Mouse (Mus musculus) ovary, postnatal 10 days (tissue): ENCODE measurements around the gene Rundc3a.
"Not testable (repeated sequence)": the region's sequence is repeated elsewhere in the genome, so short reads cannot be mapped to it uniquely, and the experiment has no call there.

Experiments used
- DNase-seq: peaks from one replicate; pipeline ENCODE4 v3.0.0; 2022; ENCODE audit warnings: low spot score

The Rundc3a gene

DNA sequence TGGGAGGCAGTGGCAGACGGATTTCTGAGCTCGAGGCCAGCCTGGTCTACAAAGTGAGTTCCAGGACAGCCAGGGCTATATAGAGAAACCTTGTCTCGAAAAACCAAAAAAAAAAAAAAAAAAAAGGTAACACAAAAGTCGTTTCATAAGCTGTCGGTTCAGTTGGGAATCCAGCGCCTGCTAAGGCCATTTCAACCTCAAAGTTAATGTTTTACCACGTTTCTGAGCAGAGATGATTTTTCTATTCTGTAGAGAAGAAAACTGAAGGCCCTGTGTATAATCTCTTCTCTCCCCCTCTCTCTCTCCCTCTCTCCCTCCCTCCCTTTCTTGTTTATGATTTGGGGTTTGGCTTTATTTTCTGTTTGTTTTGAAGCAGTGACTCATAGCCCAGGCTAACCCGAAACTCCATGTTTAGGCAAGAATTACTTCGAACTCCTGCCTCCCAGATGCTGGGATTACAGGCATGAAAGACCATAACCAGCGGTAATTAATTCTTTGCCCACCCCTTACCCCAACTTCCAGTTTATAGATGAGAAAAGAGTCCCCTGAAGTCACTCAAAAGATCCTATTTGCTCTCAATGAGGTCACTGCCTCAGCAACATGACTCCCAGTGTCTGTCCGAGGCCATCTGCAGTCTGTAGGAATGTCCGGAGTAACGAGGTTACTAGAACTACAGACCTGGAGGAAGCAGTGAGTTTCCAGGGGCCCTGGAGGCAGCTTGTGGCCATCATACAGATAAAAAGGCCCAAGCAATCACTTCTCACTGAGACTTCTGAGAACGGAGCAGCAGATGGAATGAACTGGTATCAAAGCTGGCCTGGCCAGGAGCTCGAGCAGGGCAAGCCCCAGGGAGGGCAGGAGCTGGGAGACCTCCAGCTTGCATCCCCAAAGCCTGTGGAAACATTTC lies 15.9 kb downstream of the Rundc3a start:
- DNase-seq, result no peak

- no peak for DNase-seq
Measured at GRCm38 (mm10) chr11:102409795-102410330, 16.7 kb downstream of the Rundc3a start.

- not testable (repeated sequence) for DNase-seq
Measured at GRCm38 (mm10) chr11:102410345-102410744, 17.1 kb downstream of the Rundc3a start.

GRCm38 (mm10) chr11:102411061-102411460 lies 17.9 kb downstream of the Rundc3a start:
- DNase-seq, result no peak

DNA sequence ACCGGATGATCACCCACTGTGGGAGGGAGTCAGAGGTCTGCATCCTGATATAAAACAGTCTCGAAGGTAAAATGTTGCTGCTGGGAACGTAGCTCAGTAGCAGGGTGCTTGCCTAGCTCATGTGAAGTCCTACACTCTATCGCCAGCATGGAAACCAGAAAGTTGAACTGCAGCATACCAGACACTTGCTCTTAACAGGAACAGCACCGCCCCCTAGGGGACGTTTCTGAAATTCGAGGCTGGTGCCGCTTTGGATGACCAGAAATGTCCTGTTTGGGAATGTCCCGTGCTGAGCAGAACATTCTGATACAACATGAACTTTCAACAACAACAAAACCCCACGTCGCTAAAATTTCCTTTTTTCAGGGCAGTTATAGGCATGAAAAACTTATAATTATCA lies 18.5 kb downstream of the Rundc3a start:
- peak; percentile 83 for DNase-seq

DNA sequence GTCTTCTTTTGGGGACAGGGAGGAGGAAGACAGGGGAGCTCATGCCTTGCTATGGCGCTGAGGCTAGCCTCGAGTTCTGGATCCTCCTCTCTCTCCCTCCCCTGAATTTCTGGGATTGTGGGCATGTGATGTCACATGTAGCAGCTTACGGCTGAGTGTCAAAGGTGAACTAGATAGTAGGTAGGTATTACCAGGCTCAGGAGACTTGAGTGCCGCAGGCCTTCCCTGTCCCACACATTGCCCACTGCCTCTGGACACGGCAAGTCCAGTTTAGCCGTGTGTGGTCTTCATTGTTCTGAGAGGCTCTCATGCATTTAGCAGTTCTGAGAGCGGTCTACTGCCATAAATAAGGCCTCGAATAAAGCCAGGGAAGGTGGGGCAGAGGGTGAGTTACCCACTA lies 19.9 kb downstream of the Rundc3a start:
- no peak for DNase-seq

GRCm38 (mm10) chr11:102415034-102415802 lies 22.0 kb downstream of the Rundc3a start:
- DNase-seq, result no peak

GRCm38 (mm10) chr11:102417160-102417559 lies 24.0 kb downstream of the Rundc3a start:
- DNase-seq, result no peak

DNA sequence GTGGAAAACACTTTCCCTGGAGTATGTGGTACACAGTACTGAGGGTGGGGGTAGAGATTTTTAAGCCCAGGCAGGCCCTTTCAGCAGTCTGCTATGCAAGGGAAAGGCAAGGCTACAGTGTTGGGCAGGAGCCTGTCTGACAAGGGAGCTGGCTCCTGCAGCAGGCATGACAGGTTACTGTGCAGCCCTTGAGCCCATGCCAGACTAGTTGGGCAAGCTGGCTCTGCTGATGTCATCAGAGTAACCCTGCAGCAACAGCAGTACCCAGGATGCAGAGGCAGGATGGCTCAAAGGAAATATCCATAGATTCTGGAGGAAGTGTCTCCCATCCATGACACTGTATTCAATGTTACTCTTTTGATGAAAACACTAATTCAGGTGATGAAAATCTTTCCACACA lies 25.7 kb downstream of the Rundc3a start:
- no peak for DNase-seq

GRCm38 (mm10) chr11:102421559-102421958 lies 28.4 kb downstream of the Rundc3a start:
- no peak for DNase-seq

DNA sequence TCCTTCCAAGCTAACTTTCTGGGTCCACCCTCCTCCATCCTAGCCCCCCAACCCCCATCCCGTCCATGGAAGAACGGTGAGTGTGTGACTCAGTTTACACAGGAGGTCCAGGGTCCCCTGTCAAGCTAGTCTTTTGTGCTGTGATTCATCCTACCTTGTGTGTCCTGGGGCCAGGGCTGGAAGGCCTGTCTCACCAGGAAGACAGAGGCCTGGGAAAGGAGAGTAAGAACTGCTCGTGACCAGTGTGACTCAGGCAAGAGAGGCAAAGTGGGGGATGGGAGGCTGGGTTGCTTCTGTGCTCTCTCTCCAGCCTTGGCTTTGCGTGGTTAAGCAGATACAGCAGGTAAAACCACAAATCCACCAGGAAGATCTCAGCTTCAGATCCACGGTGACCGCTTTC lies 31.5 kb downstream of the Rundc3a start:
- no peak for DNase-seq

DNA sequence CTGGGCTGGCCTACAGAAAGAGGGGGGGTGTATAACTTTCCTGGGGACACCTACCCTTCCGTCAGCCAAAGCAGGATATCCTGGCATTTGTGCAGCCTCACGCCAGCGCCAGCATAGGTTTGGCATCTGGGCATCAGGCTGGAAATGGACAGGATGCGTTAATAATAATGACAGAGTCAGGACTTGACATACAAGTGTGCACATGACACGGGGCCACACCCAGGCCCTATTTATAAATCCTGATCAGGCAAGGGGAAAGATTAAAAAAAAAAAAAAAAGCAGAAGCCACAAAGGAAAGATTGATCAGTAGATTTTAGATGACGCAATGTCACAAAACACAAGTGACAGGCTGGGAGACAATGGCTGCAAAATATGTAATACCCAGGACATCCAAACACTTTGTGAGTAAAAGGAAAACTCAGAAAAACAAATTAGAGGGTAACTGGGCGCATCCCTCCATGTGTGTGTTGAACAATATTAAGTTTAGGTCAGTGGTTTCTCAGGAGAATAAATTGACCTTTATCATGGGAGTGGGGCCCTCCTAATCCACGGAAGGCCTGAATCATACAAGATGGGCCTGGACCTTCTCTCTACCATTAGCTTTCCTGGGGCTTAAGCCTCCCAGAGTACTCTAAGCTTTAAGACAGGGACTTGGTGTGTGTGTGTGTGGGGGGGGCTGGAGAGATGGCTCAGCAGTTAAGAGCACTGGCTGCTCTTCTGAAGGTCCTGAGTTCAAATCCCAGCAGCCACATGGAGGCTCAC lies 32.5 kb downstream of the Rundc3a start:
- DNase-seq, result no peak

DNA sequence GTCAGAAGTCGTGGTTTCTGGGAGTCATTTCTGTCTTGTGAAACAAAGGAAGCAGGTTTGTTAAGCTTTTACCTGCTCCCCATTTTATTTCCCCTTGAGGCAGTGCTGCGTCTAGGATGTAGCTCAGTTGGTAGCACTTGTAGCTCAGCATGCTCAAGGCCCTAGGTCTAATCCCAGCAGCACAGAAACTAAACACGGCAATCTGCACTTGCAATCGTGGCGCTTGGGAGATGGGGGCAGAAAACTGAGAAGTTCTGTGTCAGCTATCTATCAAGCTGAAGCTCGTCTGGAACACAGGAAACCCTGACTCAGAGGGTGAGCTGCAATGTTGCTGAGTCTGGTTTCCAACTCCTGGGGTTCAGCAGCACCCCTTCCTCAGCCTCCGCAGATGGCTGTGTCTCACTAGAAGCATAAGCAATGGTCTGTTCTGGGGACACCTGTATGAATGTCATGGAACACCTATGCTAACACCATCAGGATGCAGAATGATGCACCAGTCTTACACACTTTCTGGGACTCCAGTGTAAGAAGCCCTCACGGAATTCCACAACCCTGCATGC lies 35.9 kb downstream of the Rundc3a start:
- DNase-seq, result no peak

- DNase-seq, result no peak
Measured at GRCm38 (mm10) chr11:102429551-102429950, 36.3 kb downstream of the Rundc3a start.

DNA sequence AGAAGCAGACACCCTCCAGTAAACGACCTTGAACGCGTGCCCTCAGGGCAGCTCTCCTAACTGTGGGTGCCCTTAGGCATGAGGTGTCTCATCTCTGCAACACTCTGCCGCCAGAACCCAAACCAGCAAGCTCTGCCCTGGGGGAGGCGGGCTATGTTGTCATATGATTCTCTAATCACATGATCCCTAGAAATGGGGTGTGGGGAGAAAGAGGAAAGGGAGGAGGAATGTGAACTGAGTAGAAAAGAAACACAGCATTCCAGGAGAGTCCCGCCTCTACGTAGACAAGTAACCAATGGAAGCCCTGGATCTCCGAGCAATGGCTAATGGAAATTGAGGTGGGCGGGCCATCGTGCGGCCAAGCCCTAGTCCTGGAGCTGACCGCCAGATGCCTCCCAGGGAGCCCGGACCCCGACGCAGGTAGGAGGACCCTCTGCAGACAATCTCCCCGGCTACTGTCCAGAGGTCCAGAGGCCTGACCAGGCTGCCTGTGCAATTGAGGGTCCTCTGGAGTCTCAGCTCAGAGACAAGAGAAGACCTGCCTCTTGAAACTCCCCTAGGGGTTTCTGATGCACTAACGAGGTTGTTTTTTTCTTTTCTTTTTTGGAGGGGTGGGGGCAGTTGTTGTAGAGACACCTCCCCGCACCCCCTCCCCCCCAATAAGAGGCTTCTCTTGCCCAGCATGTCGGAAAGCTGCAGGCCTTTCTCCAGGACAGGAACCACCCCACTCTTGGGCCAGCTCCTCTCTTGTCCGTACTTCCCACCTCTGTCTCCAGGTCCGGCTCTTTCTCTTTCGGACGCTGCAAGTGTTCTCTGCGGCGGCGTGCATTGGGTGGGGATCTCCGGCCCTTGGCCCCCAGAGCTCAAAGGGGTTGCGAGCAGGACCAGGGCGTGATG lies 37.2 kb downstream of the Rundc3a start, which contains the start of gene Grn:
Gene Grn, plus strand, starts transcription at position 195 of the 897 bp plus-strand sequence.
- DNase-seq, result peak; percentile 72

DNA sequence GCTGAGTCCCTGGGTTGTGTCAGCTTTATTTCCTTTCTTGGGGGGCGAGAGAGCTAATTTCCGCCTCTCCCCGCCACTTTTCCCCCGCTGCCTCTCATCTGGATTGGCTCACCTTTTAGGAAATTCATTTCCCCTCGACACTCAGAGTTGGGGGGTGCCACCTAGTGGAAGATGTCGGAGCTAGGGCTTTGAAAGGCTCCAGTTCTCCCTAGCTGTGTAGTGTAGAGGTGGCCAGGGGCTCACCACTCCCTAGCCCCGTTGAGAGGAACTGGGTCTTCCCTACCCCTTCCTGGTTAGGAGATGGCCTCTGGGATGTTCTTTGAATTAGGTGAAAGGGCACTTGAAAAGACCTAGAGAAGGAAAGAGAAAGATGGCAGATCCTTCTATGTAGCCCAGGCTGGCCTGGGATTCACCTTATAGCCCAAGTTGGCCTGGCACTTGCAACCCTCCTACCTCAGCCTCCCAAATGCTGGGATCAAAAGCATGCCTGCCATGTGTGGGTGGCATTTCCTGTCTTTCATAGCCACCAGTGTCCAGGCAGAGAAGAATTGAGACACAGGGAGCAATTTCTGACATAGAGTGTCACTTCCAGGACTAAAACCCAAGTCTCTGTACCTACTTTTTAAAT lies 37.9 kb downstream of the Rundc3a start:
- DNase-seq, result no peak

- DNase-seq, result no peak
Measured at GRCm38 (mm10) chr11:102431728-102432114, 38.5 kb downstream of the Rundc3a start.

- no peak for DNase-seq
Measured at GRCm38 (mm10) chr11:102432115-102432843, 39.1 kb downstream of the Rundc3a start.

DNA sequence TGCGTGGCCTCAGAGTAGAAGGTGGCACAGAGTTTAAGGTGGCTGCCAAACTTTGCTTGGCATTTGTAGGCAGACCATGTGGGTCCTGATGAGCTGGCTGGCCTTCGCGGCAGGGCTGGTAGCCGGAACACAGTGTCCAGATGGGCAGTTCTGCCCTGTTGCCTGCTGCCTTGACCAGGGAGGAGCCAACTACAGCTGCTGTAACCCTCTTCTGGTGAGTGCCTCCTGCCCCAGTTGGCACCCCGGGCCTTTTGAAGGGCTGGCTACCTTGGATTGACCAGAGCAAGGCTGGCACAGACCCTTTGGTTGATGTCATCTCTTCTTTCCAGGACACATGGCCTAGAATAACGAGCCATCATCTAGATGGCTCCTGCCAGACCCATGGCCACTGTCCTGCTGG lies 39.7 kb downstream of the Rundc3a start:
- no peak for DNase-seq
